Mouse (Mus musculus) hindlimb bud, embryonic 11.5 days (tissue): ENCODE results near the gene Wdr34.

Experiments used
- DNase-seq: peaks from one replicate; pipeline ENCODE4 v3.0.0-alpha.2; 2012; ENCODE audit warnings: low read depth, low spot score; ENCODE audit errors: extremely low spot score

Wdr34 gene

GRCm38 (mm10) chr2:30048699-30049388, at the start of gene Wdr34:
Gene Wdr34, minus strand, starts transcription at chr2:30048881.
- DNase-seq: no peak

- no peak for DNase-seq
Measured at GRCm38 (mm10) chr2:30095882-30096527, 47.3 kb upstream of the Wdr34 start.

DNA sequence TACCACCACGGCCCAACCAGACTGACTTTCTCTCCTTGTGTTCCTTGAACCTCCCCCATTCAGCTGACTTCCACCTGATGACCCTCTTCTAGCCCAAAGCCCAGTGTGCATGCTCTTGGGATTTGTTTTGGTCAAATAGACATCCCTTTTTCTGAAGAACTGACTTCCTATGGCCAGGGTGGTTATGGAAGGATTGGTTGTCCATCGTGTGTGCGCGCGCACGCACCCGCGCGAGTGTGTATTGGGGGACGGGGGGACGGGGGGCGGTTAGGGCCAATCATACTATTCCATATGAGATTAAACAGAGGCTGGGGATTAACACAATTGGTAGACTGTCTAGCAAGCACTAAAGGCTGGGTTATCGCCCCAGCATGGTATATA, 45.5 kb upstream of the Wdr34 start:
- no peak for DNase-seq

- peak; percentile 89 for DNase-seq
Measured at GRCm38 (mm10) chr2:30093471-30094207, 45.0 kb upstream of the Wdr34 start, which contains the start of gene Zdhhc12. Gene Zdhhc12, minus strand, starts transcription at chr2:30093648.

DNA sequence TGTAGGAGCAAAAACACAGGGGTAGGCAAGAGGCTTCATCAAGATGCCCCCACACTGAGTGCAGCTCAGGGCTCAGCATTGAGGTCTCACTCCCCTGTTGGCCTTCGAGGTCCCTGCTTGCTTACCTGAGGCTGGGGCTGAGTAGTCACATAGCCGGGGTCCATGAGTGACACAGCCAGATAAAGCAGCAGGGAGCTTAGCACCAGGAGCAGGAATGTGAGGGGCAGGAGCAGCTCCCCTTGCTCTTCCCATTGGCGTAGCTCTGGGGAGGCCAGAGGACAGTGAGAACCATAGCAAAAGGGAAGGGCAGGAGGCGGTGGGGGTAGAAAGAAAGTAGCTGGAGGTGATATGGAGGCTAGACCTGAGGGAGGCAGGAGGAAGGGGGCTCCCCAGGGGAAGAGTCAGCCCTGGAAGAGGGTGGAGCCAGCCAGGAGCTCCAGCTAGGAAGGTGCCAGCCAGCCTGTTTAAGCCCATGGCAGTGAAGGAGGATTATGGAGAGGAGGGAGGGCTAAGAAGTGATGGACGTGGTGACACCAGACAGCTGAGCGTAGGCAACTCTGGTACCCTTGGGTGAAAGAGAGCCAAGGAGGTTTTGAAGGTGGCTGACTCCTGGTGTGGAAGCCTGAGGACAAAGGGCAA, 43.7 kb upstream of the Wdr34 start:
- DNase-seq: no peak

- DNase-seq: no peak
Measured at GRCm38 (mm10) chr2:30091521-30091920, 42.8 kb upstream of the Wdr34 start.

DNA sequence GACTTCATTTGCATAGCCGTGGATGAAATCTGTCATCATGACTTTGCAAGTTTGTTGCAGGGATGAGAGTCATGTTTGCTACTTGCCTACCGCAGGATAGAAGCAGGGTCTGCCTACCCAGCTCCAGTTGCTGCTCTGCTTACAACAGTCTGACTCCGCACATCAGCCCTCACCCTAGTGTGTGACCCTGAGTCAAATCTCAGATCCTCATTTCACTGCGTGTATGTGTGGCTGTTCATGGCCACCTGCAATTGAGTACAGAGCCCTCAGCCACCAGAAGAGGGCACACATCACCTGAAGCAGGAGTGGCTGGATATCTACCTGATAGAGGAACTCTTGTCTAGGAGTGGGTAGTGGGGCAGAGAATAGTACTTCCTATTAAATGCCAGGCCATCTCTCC, 38.6 kb upstream of the Wdr34 start:
- no peak for DNase-seq

- no peak for DNase-seq
Measured at GRCm38 (mm10) chr2:30084632-30085031, 36.0 kb upstream of the Wdr34 start.

GRCm38 (mm10) chr2:30084113-30084512, 35.4 kb upstream of the Wdr34 start:
- no peak for DNase-seq

- no peak for DNase-seq
Measured at GRCm38 (mm10) chr2:30080181-30080800, 31.6 kb upstream of the Wdr34 start.

GRCm38 (mm10) chr2:30078760-30079159, 30.1 kb upstream of the Wdr34 start:
- no peak for DNase-seq

GRCm38 (mm10) chr2:30078349-30078712, 29.6 kb upstream of the Wdr34 start:
- no peak for DNase-seq

- no peak for DNase-seq
Measured at GRCm38 (mm10) chr2:30077502-30078348, 29.0 kb upstream of the Wdr34 start, which contains the start of gene Pkn3. Gene Pkn3, plus strand, starts transcription at chr2:30077684.

DNA sequence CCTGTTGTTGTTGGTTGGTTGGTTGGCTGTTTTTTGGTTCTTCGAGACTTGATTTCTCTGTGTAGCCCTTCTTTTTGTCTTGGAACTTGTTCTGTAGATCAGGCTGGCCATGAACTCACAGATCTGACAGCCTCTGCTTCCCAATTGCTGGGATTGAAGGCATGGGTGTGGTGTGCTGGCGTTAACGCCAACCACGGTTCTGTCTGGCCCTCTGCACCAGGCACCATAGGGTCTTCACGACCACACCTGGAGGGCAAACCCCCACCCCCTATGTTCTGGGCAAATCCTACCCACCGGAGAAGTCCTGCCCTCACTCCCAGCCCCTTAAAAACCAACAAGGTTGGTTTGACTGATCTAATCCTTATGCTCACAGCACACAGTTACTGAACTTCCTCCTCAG, 28.3 kb upstream of the Wdr34 start:
- no peak for DNase-seq

GRCm38 (mm10) chr2:30076439-30076838, 27.8 kb upstream of the Wdr34 start:
- DNase-seq: no peak

DNA sequence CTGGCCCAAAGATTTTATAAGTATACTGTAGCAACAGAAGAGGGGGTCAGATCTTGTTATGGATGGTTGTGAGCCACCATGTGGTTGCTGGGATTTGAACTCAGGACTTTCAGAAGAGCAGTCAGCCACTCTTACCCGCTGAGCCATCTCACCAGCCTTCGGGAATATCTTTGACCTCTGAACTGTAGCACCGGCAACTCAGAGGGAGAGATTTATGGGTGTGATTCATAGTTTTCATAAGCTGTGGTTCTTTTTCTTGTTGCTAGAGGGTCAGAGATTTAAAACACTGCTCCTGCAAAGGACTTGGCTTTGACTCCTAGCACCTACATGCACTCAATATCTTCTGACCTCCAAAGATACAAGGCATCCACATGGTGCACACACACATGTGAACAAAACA, 26.9 kb upstream of the Wdr34 start:
- no peak for DNase-seq

- DNase-seq: no peak
Measured at GRCm38 (mm10) chr2:30073285-30073684, 24.6 kb upstream of the Wdr34 start.

GRCm38 (mm10) chr2:30072875-30073274, 24.2 kb upstream of the Wdr34 start:
- no peak for DNase-seq

DNA sequence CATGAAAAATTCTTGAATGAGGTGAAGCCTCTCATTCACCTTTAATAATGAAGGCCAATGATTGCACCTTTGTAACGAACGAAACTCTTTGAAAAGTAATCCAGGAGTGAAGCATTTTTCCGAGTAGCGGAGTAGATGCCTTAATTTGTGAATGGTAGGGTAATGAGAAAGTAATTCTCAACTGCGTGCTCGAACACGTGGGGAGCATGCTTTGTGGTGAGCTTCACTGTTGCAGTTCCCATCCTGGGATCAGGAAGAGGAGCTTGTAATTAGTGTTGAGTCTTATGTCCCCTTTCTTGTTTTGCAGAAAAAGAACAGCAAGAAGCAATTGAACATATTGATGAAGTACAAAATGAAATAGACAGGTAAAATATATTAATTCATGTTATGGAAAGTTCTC, 19.3 kb upstream of the Wdr34 start:
- no peak for DNase-seq
